Mouse (Mus musculus): Measurements from ENCODE around the gene Adtrp. TPM values are rescaled to one million over a fixed set of nuclear protein-coding genes. Genes with fewer than 3 reads are reported as not detected.

Gene Adtrp
- polyA plus RNA-seq, 1 experiment, result not detected

- Histone ChIP-seq H3K4me1 (ENCODE audit: control insufficient read depth, insufficient read depth, low read length) (peaks cover 3% of the 10 kb centered on the region; the same call in 1 of the 2 replicates), H3K27ac (ENCODE audit: insufficient read depth, low read depth, low read length) (no peak overlapping the region), H3K4me3 (ENCODE audit: insufficient read depth, low read depth, low read length) (no peak overlapping the region)
- WGBS, result 62% methylated on average over 5 of the region's 5 CpGs
- TF ChIP-seq CTCF (IDR thresholded peaks at IDR 0.05; ENCODE audit: insufficient read depth, low read depth, low read length) (no peak), POLR2A (IDR thresholded peaks at IDR 0.05; ENCODE audit: insufficient read depth, low read depth, low read length) (no peak)
These were observed 25.4 kb downstream of the Adtrp start for GRCm38 (mm10) chr13:41822091-41822490.

GRCm38 (mm10) chr13:41820947-41821346 lies 26.5 kb downstream of the Adtrp start:
- no peak for TF ChIP-seq POLR2A (IDR thresholded peaks at IDR 0.05; ENCODE audit: insufficient read depth, low read depth, low read length)
- no peak for TF ChIP-seq CTCF (IDR thresholded peaks at IDR 0.05; ENCODE audit: insufficient read depth, low read depth, low read length)
- WGBS, result 90% methylated on average over 3 of the region's 3 CpGs
- peaks cover 3% of the 10 kb centered on the region; the same call in 1 of the 2 replicates for H3K4me1 ChIP-seq (ENCODE audit: control insufficient read depth, insufficient read depth, low read length)
- H3K4me3 ChIP-seq (ENCODE audit: insufficient read depth, low read depth, low read length), result no peak overlapping the region
- no peak overlapping the region for H3K27ac ChIP-seq (ENCODE audit: insufficient read depth, low read depth, low read length)

DNA sequence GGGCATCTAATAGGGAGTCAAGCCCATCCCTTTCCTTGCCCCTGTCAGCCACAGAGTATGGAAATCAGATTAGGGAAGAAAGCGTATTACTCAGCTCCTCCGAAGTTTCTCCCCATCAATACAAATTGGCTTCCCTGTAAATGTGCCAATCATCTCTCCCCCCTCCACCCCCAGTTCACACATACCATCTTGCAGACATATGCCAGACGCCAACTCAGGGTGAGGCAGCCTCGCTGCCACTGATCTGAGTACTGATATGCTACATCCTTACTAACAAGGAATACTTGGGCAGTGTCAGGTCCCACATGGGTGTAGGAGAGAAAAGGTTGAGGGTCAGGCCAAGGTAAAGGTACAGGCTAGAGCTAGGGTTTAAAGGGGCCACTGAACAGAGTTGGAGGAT lies 27.6 kb downstream of the Adtrp start:
- no peak overlapping the region for H3K27ac ChIP-seq (ENCODE audit: insufficient read depth, low read depth, low read length)
- WGBS, result 90% methylated on average over 4 of the region's 4 CpGs
- TF ChIP-seq CTCF (IDR thresholded peaks at IDR 0.05; ENCODE audit: insufficient read depth, low read depth, low read length), result no peak
- TF ChIP-seq POLR2A (IDR thresholded peaks at IDR 0.05; ENCODE audit: insufficient read depth, low read depth, low read length), result no peak
- no peak overlapping the region for H3K4me3 ChIP-seq (ENCODE audit: insufficient read depth, low read depth, low read length)
- peaks cover 3% of the 10 kb centered on the region; the same call in 1 of the 2 replicates for H3K4me1 ChIP-seq (ENCODE audit: control insufficient read depth, insufficient read depth, low read length)

GRCm38 (mm10) chr13:41819484-41819883 lies 28.0 kb downstream of the Adtrp start:
- no peak overlapping the region for H3K27ac ChIP-seq (ENCODE audit: insufficient read depth, low read depth, low read length)
- H3K4me3 ChIP-seq (ENCODE audit: insufficient read depth, low read depth, low read length), result no peak overlapping the region
- 91% methylated on average over 4 of the region's 4 CpGs for WGBS
- TF ChIP-seq POLR2A (IDR thresholded peaks at IDR 0.05; ENCODE audit: insufficient read depth, low read depth, low read length) (no peak), CTCF (IDR thresholded peaks at IDR 0.05; ENCODE audit: insufficient read depth, low read depth, low read length) (no peak)
- peaks cover 3% of the 10 kb centered on the region; the same call in 1 of the 2 replicates for H3K4me1 ChIP-seq (ENCODE audit: control insufficient read depth, insufficient read depth, low read length)

DNA sequence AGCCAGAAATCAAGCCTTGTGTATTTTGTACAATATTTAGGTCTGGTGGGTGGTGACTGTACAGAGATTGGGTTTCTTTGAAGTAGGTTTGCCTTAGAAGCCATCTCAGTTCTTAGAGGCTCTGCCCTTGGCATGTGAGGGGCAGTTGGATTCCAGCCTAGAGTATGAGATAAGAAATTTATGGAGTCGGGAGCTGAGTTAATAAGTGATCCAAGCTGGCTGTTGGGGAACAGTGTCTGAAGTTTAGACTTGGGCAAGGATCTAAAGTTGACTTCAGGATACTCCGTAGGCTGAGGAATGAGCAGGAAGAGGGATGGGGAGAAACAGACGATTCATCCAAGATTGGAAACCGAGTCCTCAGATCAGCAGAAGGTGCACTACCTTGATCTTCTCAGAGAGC lies 29.9 kb downstream of the Adtrp start:
- H3K27ac ChIP-seq (ENCODE audit: insufficient read depth, low read depth, low read length), result no peak overlapping the region
- 88% methylated on average over 4 of the region's 4 CpGs for WGBS
- TF ChIP-seq POLR2A (IDR thresholded peaks at IDR 0.05; ENCODE audit: insufficient read depth, low read depth, low read length) (no peak), CTCF (IDR thresholded peaks at IDR 0.05; ENCODE audit: insufficient read depth, low read depth, low read length) (no peak)
- peaks cover 2% of the 10 kb centered on the region; the same call in 1 of the 2 replicates for H3K4me1 ChIP-seq (ENCODE audit: control insufficient read depth, insufficient read depth, low read length)
- H3K4me3 ChIP-seq (ENCODE audit: insufficient read depth, low read depth, low read length), result no peak overlapping the region

GRCm38 (mm10) chr13:41816643-41817042 lies 30.8 kb downstream of the Adtrp start:
- Histone ChIP-seq H3K4me3 (ENCODE audit: insufficient read depth, low read depth, low read length) (no peak overlapping the region), H3K27ac (ENCODE audit: insufficient read depth, low read depth, low read length) (no peak overlapping the region), H3K4me1 (ENCODE audit: control insufficient read depth, insufficient read depth, low read length) (no peaks in the 10 kb centered on the region)
- 97% methylated on average over 4 of the region's 4 CpGs for WGBS
- no peak for TF ChIP-seq POLR2A (IDR thresholded peaks at IDR 0.05; ENCODE audit: insufficient read depth, low read depth, low read length)

DNA sequence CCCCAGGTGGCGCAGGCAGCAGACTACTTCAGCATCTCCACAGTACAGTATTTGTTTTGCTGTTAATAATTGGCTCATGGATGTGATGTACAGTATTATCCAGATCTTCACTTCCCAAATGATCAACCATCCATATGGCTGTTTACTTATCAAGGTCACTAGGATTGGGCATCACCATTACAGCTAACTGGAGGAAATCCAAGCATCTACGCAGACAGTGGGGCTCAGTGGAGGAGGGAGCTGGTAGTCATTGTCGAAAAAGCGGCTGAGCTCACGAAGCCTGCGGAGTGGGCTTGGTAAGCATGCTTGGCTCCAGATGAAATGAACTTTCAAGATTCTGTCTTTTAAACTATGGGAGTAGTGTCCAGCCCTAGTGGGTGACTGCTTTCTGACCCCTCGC lies 36.7 kb downstream of the Adtrp start:
- H3K4me1 ChIP-seq (ENCODE audit: control insufficient read depth, insufficient read depth, low read length), result no peaks in the 10 kb centered on the region
- no peak overlapping the region for H3K4me3 ChIP-seq (ENCODE audit: insufficient read depth, low read depth, low read length)
- H3K27ac ChIP-seq (ENCODE audit: insufficient read depth, low read depth, low read length), result no peak overlapping the region
- TF ChIP-seq POLR2A (IDR thresholded peaks at IDR 0.05; ENCODE audit: insufficient read depth, low read depth, low read length) (no peak), CTCF (IDR thresholded peaks at IDR 0.05; ENCODE audit: insufficient read depth, low read depth, low read length) (no peak)
- WGBS, result 83% methylated on average over 7 of the region's 7 CpGs

- peak overlapping the region; percentile 76; the same call in 1 of the 2 replicates for H3K27ac ChIP-seq (ENCODE audit: insufficient read depth, low read depth, low read length)
- H3K4me1 ChIP-seq (ENCODE audit: control insufficient read depth, insufficient read depth, low read length), result peaks cover 5% of the 10 kb centered on the region; the same call in 1 of the 2 replicates
- 25% methylated on average over 4 of the region's 4 CpGs for WGBS
- TF ChIP-seq POLR2A (IDR thresholded peaks at IDR 0.05; ENCODE audit: insufficient read depth, low read depth, low read length), result no peak
- no peak for TF ChIP-seq CTCF (IDR thresholded peaks at IDR 0.05; ENCODE audit: insufficient read depth, low read depth, low read length)
- no peak overlapping the region for H3K4me3 ChIP-seq (ENCODE audit: insufficient read depth, low read depth, low read length)
These were observed 39.7 kb downstream of the Adtrp start for GRCm38 (mm10) chr13:41807815-41808214.

- 60% methylated on average over 4 of the region's 4 CpGs for WGBS
These were observed 40.2 kb downstream of the Adtrp start for GRCm38 (mm10) chr13:41807300-41807699.

More at GRCm38 (mm10) chr13:41807300-41807699, 40.2 kb downstream of the Adtrp start:
- no peak for TF ChIP-seq CTCF (IDR thresholded peaks at IDR 0.05; ENCODE audit: insufficient read depth, low read depth, low read length)
- TF ChIP-seq POLR2A (IDR thresholded peaks at IDR 0.05; ENCODE audit: insufficient read depth, low read depth, low read length), result no peak
- Histone ChIP-seq H3K27ac (ENCODE audit: insufficient read depth, low read depth, low read length) (no peak overlapping the region), H3K4me1 (ENCODE audit: control insufficient read depth, insufficient read depth, low read length) (peaks cover 8% of the 10 kb centered on the region), H3K4me3 (ENCODE audit: insufficient read depth, low read depth, low read length) (no peak overlapping the region)

Data from olfactory bulb, adult 2 months (tissue).